Mouse (Mus musculus) forebrain, embryonic 11.5 days (tissue): ENCODE data around the gene Gm10600. TPM values are rescaled to one million over a fixed set of nuclear protein-coding genes. Genes with fewer than 3 reads are reported as not detected.
"Not testable (repeated sequence)": the region's sequence is repeated elsewhere in the genome, so short reads cannot be mapped to it uniquely, and the experiment has no call there.

Source experiments
- ATAC-seq: fragments of 200-750 bp; cut with Nextera tagmentation; replicated peaks from 2 replicates; pipeline ENCODE4 v1.8.0; 2017; ENCODE audit warnings: moderate TSS enrichment; ENCODE audit not compliant: low FRiP score
- DNase-seq: peaks from one replicate; pipeline ENCODE4 v3.0.0-alpha.2; 2017; ENCODE audit warnings: low spot score
- H3K27ac ChIP-seq: fragments of 300-500 bp; sonication (generic); 2 replicates; pipeline ENCODE4 v1.5.1; 2014; ENCODE audit warnings: low read depth, low read length
- H3K27me3 ChIP-seq: fragments of 300-500 bp; sonication (generic); 2 replicates; pipeline ENCODE4 v1.6.1; 2014; ENCODE audit warnings: mild to moderate bottlenecking, low read length, mixed read lengths; ENCODE audit not compliant: control insufficient read depth, insufficient read depth
- H3K36me3 ChIP-seq: fragments of 300-500 bp; sonication (generic); 2 replicates; pipeline ENCODE4 v1.6.1; 2014; ENCODE audit warnings: mild to moderate bottlenecking, low read length, moderate library complexity, mixed read lengths; ENCODE audit not compliant: control insufficient read depth, insufficient read depth
- H3K4me1 ChIP-seq: fragments of 300-500 bp; sonication (generic); replicated peaks from 2 replicates; pipeline ENCODE4 v1.6.1; 2014; ENCODE audit warnings: low read length, mixed read lengths; ENCODE audit not compliant: control insufficient read depth, insufficient read depth
- H3K4me2 ChIP-seq: fragments of 300-500 bp; sonication (generic); 2 replicates; pipeline ENCODE4 v1.6.1; 2014; ENCODE audit warnings: low read depth, mild to moderate bottlenecking, low read length, moderate library complexity, mixed read lengths; ENCODE audit not compliant: severe bottlenecking
- H3K4me3 ChIP-seq: fragments of 300-500 bp; sonication (generic); 2 replicates; pipeline ENCODE4 v1.5.1; 2014; ENCODE audit warnings: low read depth, low read length
- H3K9ac ChIP-seq: fragments of 300-500 bp; sonication (generic); 2 replicates; pipeline ENCODE4 v1.6.1; 2014; ENCODE audit warnings: low read length
- H3K9me3 ChIP-seq: fragments of 300-500 bp; sonication (generic); 2 replicates; pipeline ENCODE4 v1.6.1; 2016; ENCODE audit warnings: low read length, mixed read lengths; ENCODE audit not compliant: control insufficient read depth
- WGBS: fragments of 180-500 bp; shearing (Covaris S2); extraction: QIAGEN DNeasy Blood & Tissue Kit; methylation state at CpG from one replicate; pipeline ENCODE4 v1.1.7; 2014; 5-methylcytosine and 5-hydroxymethylcytosine counted together
- polyA plus RNA-seq: library from polyadenylated mRNA; unstranded; fragments of >200 nt; fragmentation: Nextera tagmentation; extraction: Ambion mirVana; gene quantifications from 2 replicates; pipeline ENCODE4 v1.2.1, GENCODE M21; 2014

Gene Gm10600
- not detected in 2 replicates for polyA plus RNA-seq

- H3K4me1 ChIP-seq, H3K9ac ChIP-seq, H3K27ac ChIP-seq, H3K27me3 ChIP-seq, H3K9me3 ChIP-seq, H3K36me3 ChIP-seq, H3K4me2 ChIP-seq, ATAC-seq, DNase-seq, H3K4me3 ChIP-seq: not testable (repeated sequence)
- WGBS: no CpG with 5 or more reads among the region's 4 CpGs
Measured at GRCm38 (mm10) chr4:42240339-42240738, at the start of gene Gm10600. Gm10600 (plus strand) TSS chr4:42240639.

DNA sequence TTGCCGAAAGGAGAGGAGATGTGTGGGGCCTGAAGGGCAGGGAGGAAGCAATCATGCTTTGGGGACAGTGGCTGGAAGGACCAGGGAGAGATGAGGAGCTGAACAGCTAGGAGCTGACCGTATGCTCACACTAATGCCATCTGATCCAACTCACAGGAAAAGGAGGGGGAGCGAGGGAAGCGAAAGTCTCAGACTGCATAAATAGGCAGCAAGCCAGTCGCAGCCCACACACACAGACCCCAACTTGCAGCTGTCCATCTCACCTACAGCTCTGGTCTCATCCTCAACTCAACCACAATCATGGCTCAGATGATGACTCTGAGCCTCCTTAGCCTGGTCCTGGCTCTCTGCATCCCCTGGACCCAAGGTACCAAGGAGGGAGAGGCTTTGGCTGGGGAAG is 15.0 kb downstream of the Gm10600 start, which contains the start of gene Ccl21b:
Gene Ccl21b, plus strand, starts transcription at position 301 of the 400 bp plus-strand sequence.
- not testable (repeated sequence) for DNase-seq, H3K27me3 ChIP-seq, H3K27ac ChIP-seq, ATAC-seq, H3K4me3 ChIP-seq, H3K4me2 ChIP-seq, H3K9me3 ChIP-seq, H3K9ac ChIP-seq, H3K4me1 ChIP-seq, H3K36me3 ChIP-seq
- WGBS: no CpG with 5 or more reads among the region's 5 CpGs

Other genes starting within 250 kb of the Gm10600 start
- not detected in 2 replicates for gene Gm21093, start 205.9 kb upstream of the Gm10600 start, polyA plus RNA-seq
- gene Gm3893, start 149.4 kb upstream of the Gm10600 start, polyA plus RNA-seq: not detected in 2 replicates
- gene Gm13304, start 125.8 kb upstream of the Gm10600 start, polyA plus RNA-seq: not detected in 2 replicates
- not detected in 2 replicates for gene Gm13306, start 87.2 kb upstream of the Gm10600 start, polyA plus RNA-seq
- not detected in 2 replicates for gene Gm13305, start 72.0 kb upstream of the Gm10600 start, polyA plus RNA-seq
- not detected in 2 replicates for gene Ccl21b, start 15.1 kb downstream of the Gm10600 start, polyA plus RNA-seq
- not detected in 2 replicates for gene Gm21953, start 53.6 kb downstream of the Gm10600 start, polyA plus RNA-seq
- not detected in 2 replicates for gene Fam205a3, start 77.7 kb downstream of the Gm10600 start, polyA plus RNA-seq
- gene Gm21586, start 198.7 kb downstream of the Gm10600 start, polyA plus RNA-seq: not detected in 2 replicates
- not detected in 2 replicates for gene Gm2163, start 226.1 kb downstream of the Gm10600 start, polyA plus RNA-seq